Mouse (Mus musculus): Measurements from ENCODE around the gene Isoc2a. TPM values are rescaled to one million over a fixed set of nuclear protein-coding genes. Genes with fewer than 3 reads are reported as not detected.

The Isoc2a gene
- 2.3 and 2.4 TPM in 2 replicates for polyA plus RNA-seq (2015; fragmentation: Nextera tagmentation; extraction: Ambion mirVana)

- H3K27ac ChIP-seq (ENCODE audit: low read depth): peak within 1 kb of the TSS; percentile 92
Observed at GRCm38 (mm10) chr7:4876753-4877221, at the start of gene Isoc2a. Isoc2a (plus strand) TSS chr7:4877153.

GRCm38 (mm10) chr7:4830476-4830875, 46.5 kb upstream of the Isoc2a start:
- peaks cover 31% of the 10 kb centered on the region for H3K27me3 ChIP-seq (ENCODE audit: insufficient read depth, low read length)
- 4% methylated on average over 12 of the region's 12 CpGs for WGBS (ENCODE audit: insufficient replicate concordance)

More at GRCm38 (mm10) chr7:4876753-4877221, at the start of gene Isoc2a:
- Histone ChIP-seq H3K27me3 (ENCODE audit: insufficient read depth, low read length) (no peaks in the 10 kb centered on the region), H3K36me3 (replicated peaks; ENCODE audit: insufficient read depth, low read length) (no peaks in the 10 kb centered on the region), H3K4me3 (ENCODE audit: low read depth, low read length) (peak within 1 kb of the TSS; percentile 47), H3K4me1 (ENCODE audit: insufficient read depth) (peaks cover 15% of the 10 kb centered on the region), H3K9me3 (ENCODE audit: low read length) (no peaks in the 10 kb centered on the region), H3K4me2 (ENCODE audit: low read depth, low read length) (peak within 1 kb of the TSS; percentile 67), H3K9ac (replicated peaks) (peak within 1 kb of the TSS; percentile 63)
- peak; percentile 99 for ATAC-seq
- peak; percentile 94 for DNase-seq
- under 1% methylated on average over 22 of the region's 22 CpGs for WGBS (ENCODE audit: insufficient replicate concordance)
- TF ChIP-seq EP300 (IDR thresholded peaks at IDR 0.05; ENCODE audit: low read depth): peak; percentile 91
- no peak for TF ChIP-seq CTCF (IDR thresholded peaks at IDR 0.05; ENCODE audit: low read depth)

GRCm38 (mm10) chr7:4835631-4836327, 41.2 kb upstream of the Isoc2a start:
- peaks cover 7% of the 10 kb centered on the region; the same call in 1 of the 2 replicates for H3K4me1 ChIP-seq (ENCODE audit: insufficient read depth)
- no peak overlapping the region for H3K9ac ChIP-seq (replicated peaks)
- WGBS (ENCODE audit: insufficient replicate concordance): 4% methylated on average over 30 of the region's 34 CpGs
- H3K4me3 ChIP-seq (ENCODE audit: low read depth, low read length): peak overlapping the region; percentile 37
- peak; percentile 17; the same call in 1 of the 2 replicates for ATAC-seq
- peak overlapping the region; percentile 74 for H3K4me2 ChIP-seq (ENCODE audit: low read depth, low read length)
- H3K9me3 ChIP-seq (ENCODE audit: low read length): no peaks in the 10 kb centered on the region
- H3K36me3 ChIP-seq (replicated peaks; ENCODE audit: insufficient read depth, low read length): no peaks in the 10 kb centered on the region
- H3K27me3 ChIP-seq (ENCODE audit: insufficient read depth, low read length): peaks cover 62% of the 10 kb centered on the region
- no peak for TF ChIP-seq EP300 (IDR thresholded peaks at IDR 0.05; ENCODE audit: low read depth)
- TF ChIP-seq CTCF (IDR thresholded peaks at IDR 0.05; ENCODE audit: low read depth): no peak
- DNase-seq: no peak
- H3K27ac ChIP-seq (ENCODE audit: low read depth): no peak overlapping the region

More at GRCm38 (mm10) chr7:4830476-4830875, 46.5 kb upstream of the Isoc2a start:
- no peak for DNase-seq
- H3K27ac ChIP-seq (ENCODE audit: low read depth): no peak overlapping the region
- no peak overlapping the region for H3K9ac ChIP-seq (replicated peaks)
- H3K9me3 ChIP-seq (ENCODE audit: low read length): no peaks in the 10 kb centered on the region
- H3K36me3 ChIP-seq (replicated peaks; ENCODE audit: insufficient read depth, low read length): no peaks in the 10 kb centered on the region
- ATAC-seq: no peak
- H3K4me3 ChIP-seq (ENCODE audit: low read depth, low read length): no peak overlapping the region
- TF ChIP-seq CTCF (IDR thresholded peaks at IDR 0.05; ENCODE audit: low read depth) (no peak), EP300 (IDR thresholded peaks at IDR 0.05; ENCODE audit: low read depth) (no peak)
- no peak overlapping the region for H3K4me2 ChIP-seq (ENCODE audit: low read depth, low read length)
- no peaks in the 10 kb centered on the region for H3K4me1 ChIP-seq (ENCODE audit: insufficient read depth)

- TF ChIP-seq EP300 (IDR thresholded peaks at IDR 0.05; ENCODE audit: low read depth) (no peak), CTCF (IDR thresholded peaks at IDR 0.05; ENCODE audit: low read depth) (peak; percentile 53)
- peak overlapping the region; percentile 37 for H3K4me3 ChIP-seq (ENCODE audit: low read depth, low read length)
- peak overlapping the region; percentile 74 for H3K4me2 ChIP-seq (ENCODE audit: low read depth, low read length)
- ATAC-seq (peak; percentile 92), DNase-seq (peak; percentile 64)
- H3K36me3 ChIP-seq (replicated peaks; ENCODE audit: insufficient read depth, low read length): no peaks in the 10 kb centered on the region
- H3K27ac ChIP-seq (ENCODE audit: low read depth): no peak overlapping the region
- no peaks in the 10 kb centered on the region for H3K9me3 ChIP-seq (ENCODE audit: low read length)
- under 1% methylated on average over 42 of the region's 51 CpGs for WGBS (ENCODE audit: insufficient replicate concordance)
- no peak overlapping the region for H3K9ac ChIP-seq (replicated peaks)
- H3K27me3 ChIP-seq (ENCODE audit: insufficient read depth, low read length): peaks cover 57% of the 10 kb centered on the region
- peaks cover 7% of the 10 kb centered on the region; the same call in 1 of the 2 replicates for H3K4me1 ChIP-seq (ENCODE audit: insufficient read depth)
Observed at GRCm38 (mm10) chr7:4836351-4836792, 40.6 kb upstream of the Isoc2a start.

GRCm38 (mm10) chr7:4837639-4838038, 39.3 kb upstream of the Isoc2a start:
- no peak for DNase-seq
- Histone ChIP-seq H3K4me2 (ENCODE audit: low read depth, low read length) (no peak overlapping the region), H3K36me3 (replicated peaks; ENCODE audit: insufficient read depth, low read length) (no peaks in the 10 kb centered on the region), H3K27ac (ENCODE audit: low read depth) (no peak overlapping the region), H3K4me1 (ENCODE audit: insufficient read depth) (peaks cover 7% of the 10 kb centered on the region; the same call in 1 of the 2 replicates), H3K4me3 (ENCODE audit: low read depth, low read length) (no peak overlapping the region), H3K9me3 (ENCODE audit: low read length) (no peaks in the 10 kb centered on the region), H3K27me3 (ENCODE audit: insufficient read depth, low read length) (peaks cover 63% of the 10 kb centered on the region), H3K9ac (replicated peaks) (no peak overlapping the region)
- TF ChIP-seq CTCF (IDR thresholded peaks at IDR 0.05; ENCODE audit: low read depth) (no peak), EP300 (IDR thresholded peaks at IDR 0.05; ENCODE audit: low read depth) (no peak)
- ATAC-seq: no peak
- WGBS (ENCODE audit: insufficient replicate concordance): 0% methylated on average over 1 of the region's 1 CpGs

GRCm38 (mm10) chr7:4842077-4842476, 34.9 kb upstream of the Isoc2a start:
- ATAC-seq (no peak), DNase-seq (no peak)
- peaks cover 67% of the 10 kb centered on the region for H3K27me3 ChIP-seq (ENCODE audit: insufficient read depth, low read length)
- 56% methylated on average over 5 of the region's 5 CpGs for WGBS (ENCODE audit: insufficient replicate concordance)
- no peak overlapping the region for H3K4me3 ChIP-seq (ENCODE audit: low read depth, low read length)
- H3K9ac ChIP-seq (replicated peaks): no peak overlapping the region
- H3K9me3 ChIP-seq (ENCODE audit: low read length): no peaks in the 10 kb centered on the region
- peaks cover 8% of the 10 kb centered on the region for H3K4me1 ChIP-seq (ENCODE audit: insufficient read depth)
- no peak overlapping the region for H3K4me2 ChIP-seq (ENCODE audit: low read depth, low read length)
- H3K36me3 ChIP-seq (replicated peaks; ENCODE audit: insufficient read depth, low read length): no peaks in the 10 kb centered on the region
- H3K27ac ChIP-seq (ENCODE audit: low read depth): no peak overlapping the region
- TF ChIP-seq EP300 (IDR thresholded peaks at IDR 0.05; ENCODE audit: low read depth): no peak
- TF ChIP-seq CTCF (IDR thresholded peaks at IDR 0.05; ENCODE audit: low read depth): no peak
